Mouse (Mus musculus): ENCODE results near the gene Inpp4a. TPM values are rescaled to one million over a fixed set of nuclear protein-coding genes. Genes with fewer than 3 reads are reported as not detected.

Inpp4a gene
- polyA plus RNA-seq, 1 experiment from 2014 or later: 13.3 TPM

- no peak overlapping the region for H3K4me3 ChIP-seq (ENCODE audit: low read length)
- no peaks in the 10 kb centered on the region for H3K9me3 ChIP-seq (ENCODE audit: control insufficient read depth, low read length)
- peaks cover 18% of the 10 kb centered on the region for H3K4me1 ChIP-seq (replicated peaks; ENCODE audit: control insufficient read depth, insufficient read depth, low read length)
- H3K27ac ChIP-seq (ENCODE audit: low read length): no peak overlapping the region
- H3K36me3 ChIP-seq (ENCODE audit: control insufficient read depth, insufficient read depth, low read length): no peaks in the 10 kb centered on the region
- no peak for ATAC-seq (ENCODE audit: low read depth)
- H3K4me2 ChIP-seq (ENCODE audit: low read depth, low read length): no peak overlapping the region
- H3K27me3 ChIP-seq (ENCODE audit: control insufficient read depth, insufficient read depth, low read depth, low read length): no peaks in the 10 kb centered on the region
- no peak overlapping the region for H3K9ac ChIP-seq (ENCODE audit: low read length)
- WGBS: 86% methylated on average over 3 of the region's 3 CpGs
Observed at GRCm38 (mm10) chr1:37343265-37343664, 43.6 kb downstream of the Inpp4a start.

GRCm38 (mm10) chr1:37344223-37344916 lies 44.7 kb downstream of the Inpp4a start:
- H3K9me3 ChIP-seq (ENCODE audit: control insufficient read depth, low read length): no peaks in the 10 kb centered on the region
- no peak overlapping the region for H3K9ac ChIP-seq (ENCODE audit: low read length)
- no peaks in the 10 kb centered on the region for H3K36me3 ChIP-seq (ENCODE audit: control insufficient read depth, insufficient read depth, low read length)
- no peak overlapping the region for H3K4me3 ChIP-seq (ENCODE audit: low read length)
- H3K27ac ChIP-seq (ENCODE audit: low read length): no peak overlapping the region
- peaks cover 18% of the 10 kb centered on the region for H3K4me1 ChIP-seq (replicated peaks; ENCODE audit: control insufficient read depth, insufficient read depth, low read length)
- H3K4me2 ChIP-seq (ENCODE audit: low read depth, low read length): no peak overlapping the region
- WGBS: 80% methylated on average over 6 of the region's 6 CpGs
- ATAC-seq (ENCODE audit: low read depth): no peak
- no peaks in the 10 kb centered on the region for H3K27me3 ChIP-seq (ENCODE audit: control insufficient read depth, insufficient read depth, low read depth, low read length)

GRCm38 (mm10) chr1:37347361-37348080 lies 47.9 kb downstream of the Inpp4a start:
- ATAC-seq (ENCODE audit: low read depth): peak; percentile 76
- Histone ChIP-seq H3K27me3 (ENCODE audit: control insufficient read depth, insufficient read depth, low read depth, low read length) (no peaks in the 10 kb centered on the region), H3K4me2 (ENCODE audit: low read depth, low read length) (no peak overlapping the region), H3K36me3 (ENCODE audit: control insufficient read depth, insufficient read depth, low read length) (no peaks in the 10 kb centered on the region), H3K9me3 (ENCODE audit: control insufficient read depth, low read length) (no peaks in the 10 kb centered on the region), H3K9ac (ENCODE audit: low read length) (no peak overlapping the region), H3K4me3 (ENCODE audit: low read length) (no peak overlapping the region), H3K27ac (ENCODE audit: low read length) (peak overlapping the region; percentile 4; the same call in 1 of the 2 replicates), H3K4me1 (replicated peaks; ENCODE audit: control insufficient read depth, insufficient read depth, low read length) (peaks cover 27% of the 10 kb centered on the region)
- 31% methylated on average over 9 of the region's 9 CpGs for WGBS

- Histone ChIP-seq H3K4me1 (replicated peaks; ENCODE audit: control insufficient read depth, insufficient read depth, low read length) (peaks cover 27% of the 10 kb centered on the region), H3K27ac (ENCODE audit: low read length) (peak overlapping the region; percentile 87)
- ATAC-seq (ENCODE audit: low read depth): peak; percentile 68
Observed at GRCm38 (mm10) chr1:37350886-37351651, 51.4 kb downstream of the Inpp4a start.

GRCm38 (mm10) chr1:37351961-37352360 lies 52.3 kb downstream of the Inpp4a start:
- no peaks in the 10 kb centered on the region for H3K36me3 ChIP-seq (ENCODE audit: control insufficient read depth, insufficient read depth, low read length)
- H3K27me3 ChIP-seq (ENCODE audit: control insufficient read depth, insufficient read depth, low read depth, low read length): no peaks in the 10 kb centered on the region
- H3K4me3 ChIP-seq (ENCODE audit: low read length): no peak overlapping the region
- no peak overlapping the region for H3K4me2 ChIP-seq (ENCODE audit: low read depth, low read length)
- H3K27ac ChIP-seq (ENCODE audit: low read length): peak overlapping the region; percentile 87
- H3K4me1 ChIP-seq (replicated peaks; ENCODE audit: control insufficient read depth, insufficient read depth, low read length): peaks cover 20% of the 10 kb centered on the region
- WGBS: 65% methylated on average over 2 of the region's 2 CpGs
- no peaks in the 10 kb centered on the region for H3K9me3 ChIP-seq (ENCODE audit: control insufficient read depth, low read length)
- no peak for ATAC-seq (ENCODE audit: low read depth)
- H3K9ac ChIP-seq (ENCODE audit: low read length): no peak overlapping the region

More at GRCm38 (mm10) chr1:37350886-37351651, 51.4 kb downstream of the Inpp4a start:
- Histone ChIP-seq H3K36me3 (ENCODE audit: control insufficient read depth, insufficient read depth, low read length) (no peaks in the 10 kb centered on the region), H3K9me3 (ENCODE audit: control insufficient read depth, low read length) (no peaks in the 10 kb centered on the region), H3K9ac (ENCODE audit: low read length) (no peak overlapping the region), H3K4me3 (ENCODE audit: low read length) (no peak overlapping the region), H3K27me3 (ENCODE audit: control insufficient read depth, insufficient read depth, low read depth, low read length) (no peaks in the 10 kb centered on the region), H3K4me2 (ENCODE audit: low read depth, low read length) (no peak overlapping the region; the same call in 1 of the 2 replicates)
- 39% methylated on average over 7 of the region's 7 CpGs for WGBS

- 62% methylated on average over 4 of the region's 4 CpGs for WGBS
- Histone ChIP-seq H3K4me1 (replicated peaks; ENCODE audit: control insufficient read depth, insufficient read depth, low read length) (peaks cover 13% of the 10 kb centered on the region), H3K36me3 (ENCODE audit: control insufficient read depth, insufficient read depth, low read length) (peaks cover 2% of the 10 kb centered on the region; the same call in 1 of the 2 replicates), H3K4me2 (ENCODE audit: low read depth, low read length) (no peak overlapping the region), H3K9me3 (ENCODE audit: control insufficient read depth, low read length) (no peaks in the 10 kb centered on the region), H3K27ac (ENCODE audit: low read length) (no peak overlapping the region), H3K9ac (ENCODE audit: low read length) (no peak overlapping the region), H3K4me3 (ENCODE audit: low read length) (no peak overlapping the region), H3K27me3 (ENCODE audit: control insufficient read depth, insufficient read depth, low read depth, low read length) (no peaks in the 10 kb centered on the region)
- no peak for ATAC-seq (ENCODE audit: low read depth)
Observed at GRCm38 (mm10) chr1:37353456-37353855, 53.8 kb downstream of the Inpp4a start.

GRCm38 (mm10) chr1:37355492-37355891 lies 55.8 kb downstream of the Inpp4a start:
- WGBS: 63% methylated on average over 3 of the region's 3 CpGs
- peak; percentile 51 for ATAC-seq (ENCODE audit: low read depth)
- Histone ChIP-seq H3K9me3 (ENCODE audit: control insufficient read depth, low read length) (no peaks in the 10 kb centered on the region), H3K27me3 (ENCODE audit: control insufficient read depth, insufficient read depth, low read depth, low read length) (no peaks in the 10 kb centered on the region), H3K27ac (ENCODE audit: low read length) (no peak overlapping the region), H3K4me3 (ENCODE audit: low read length) (no peak overlapping the region), H3K4me1 (replicated peaks; ENCODE audit: control insufficient read depth, insufficient read depth, low read length) (peaks cover 13% of the 10 kb centered on the region), H3K4me2 (ENCODE audit: low read depth, low read length) (no peak overlapping the region), H3K9ac (ENCODE audit: low read length) (no peak overlapping the region), H3K36me3 (ENCODE audit: control insufficient read depth, insufficient read depth, low read length) (peaks cover 2% of the 10 kb centered on the region; the same call in 1 of the 2 replicates)

- Histone ChIP-seq H3K4me1 (replicated peaks; ENCODE audit: control insufficient read depth, insufficient read depth, low read length) (peaks cover 10% of the 10 kb centered on the region), H3K4me2 (ENCODE audit: low read depth, low read length) (no peak overlapping the region), H3K9me3 (ENCODE audit: control insufficient read depth, low read length) (no peaks in the 10 kb centered on the region), H3K27ac (ENCODE audit: low read length) (no peak overlapping the region), H3K36me3 (ENCODE audit: control insufficient read depth, insufficient read depth, low read length) (peaks cover 2% of the 10 kb centered on the region; the same call in 1 of the 2 replicates), H3K9ac (ENCODE audit: low read length) (no peak overlapping the region), H3K27me3 (ENCODE audit: control insufficient read depth, insufficient read depth, low read depth, low read length) (no peaks in the 10 kb centered on the region), H3K4me3 (ENCODE audit: low read length) (no peak overlapping the region)
- WGBS: 85% methylated on average over 3 of the region's 3 CpGs
- ATAC-seq (ENCODE audit: low read depth): no peak
Observed at GRCm38 (mm10) chr1:37356305-37356704, 56.6 kb downstream of the Inpp4a start.

- Histone ChIP-seq H3K4me2 (ENCODE audit: low read depth, low read length) (no peak overlapping the region), H3K4me1 (replicated peaks; ENCODE audit: control insufficient read depth, insufficient read depth, low read length) (0 out of 2 replicates have a peak, but pooled peaks cover 4% of the 10 kb centered on the region), H3K4me3 (ENCODE audit: low read length) (no peak overlapping the region), H3K9me3 (ENCODE audit: control insufficient read depth, low read length) (no peaks in the 10 kb centered on the region), H3K27ac (ENCODE audit: low read length) (no peak overlapping the region), H3K36me3 (ENCODE audit: control insufficient read depth, insufficient read depth, low read length) (peaks cover 2% of the 10 kb centered on the region; the same call in 1 of the 2 replicates), H3K9ac (ENCODE audit: low read length) (no peak overlapping the region), H3K27me3 (ENCODE audit: control insufficient read depth, insufficient read depth, low read depth, low read length) (no peaks in the 10 kb centered on the region)
- no peak for ATAC-seq (ENCODE audit: low read depth)
- 80% methylated on average over 6 of the region's 6 CpGs for WGBS
Observed at GRCm38 (mm10) chr1:37357173-37357572, 57.5 kb downstream of the Inpp4a start.
